Mouse (Mus musculus) E14TG2a.4 (cell line): ENCODE data around the gene Ppil6.

Experiments
- H3K27me3 ChIP-seq: 2 replicates; pipeline ENCODE4 v1.6.1; 2014; ENCODE audit warnings: low read length, control low read depth; ENCODE audit not compliant: insufficient read depth
- H3K36me3 ChIP-seq: 2 replicates; pipeline ENCODE4 v1.6.1; 2014; ENCODE audit warnings: low read length, control low read depth; ENCODE audit not compliant: insufficient read depth
- H3K4me1 ChIP-seq: replicated peaks from 2 replicates; pipeline ENCODE4 v1.6.1; 2014; ENCODE audit warnings: low read depth, low read length, control low read depth
- H3K4me3 ChIP-seq: replicated peaks from 2 replicates; pipeline ENCODE4 v1.5.1; 2014; ENCODE audit warnings: mild to moderate bottlenecking, low read length
- H3K9me3 ChIP-seq: 2 replicates; pipeline ENCODE4 v1.6.1; 2014; ENCODE audit warnings: low read length, control low read depth
- CTCF ChIP-seq: conservative IDR thresholded peaks from 2 replicates; pipeline ENCODE4 v1.5.1; 2014; ENCODE audit warnings: low read length
- NANOG ChIP-seq: IDR thresholded peaks from 2 replicates; pipeline ENCODE4 v1.6.1; 2014; ENCODE audit warnings: borderline replicate concordance, low read length, mixed read lengths
- POU5F1 ChIP-seq: IDR thresholded peaks from 2 replicates; pipeline ENCODE4 v1.6.1; 2014; ENCODE audit warnings: low read length, borderline replicate concordance

The Ppil6 gene

DNA sequence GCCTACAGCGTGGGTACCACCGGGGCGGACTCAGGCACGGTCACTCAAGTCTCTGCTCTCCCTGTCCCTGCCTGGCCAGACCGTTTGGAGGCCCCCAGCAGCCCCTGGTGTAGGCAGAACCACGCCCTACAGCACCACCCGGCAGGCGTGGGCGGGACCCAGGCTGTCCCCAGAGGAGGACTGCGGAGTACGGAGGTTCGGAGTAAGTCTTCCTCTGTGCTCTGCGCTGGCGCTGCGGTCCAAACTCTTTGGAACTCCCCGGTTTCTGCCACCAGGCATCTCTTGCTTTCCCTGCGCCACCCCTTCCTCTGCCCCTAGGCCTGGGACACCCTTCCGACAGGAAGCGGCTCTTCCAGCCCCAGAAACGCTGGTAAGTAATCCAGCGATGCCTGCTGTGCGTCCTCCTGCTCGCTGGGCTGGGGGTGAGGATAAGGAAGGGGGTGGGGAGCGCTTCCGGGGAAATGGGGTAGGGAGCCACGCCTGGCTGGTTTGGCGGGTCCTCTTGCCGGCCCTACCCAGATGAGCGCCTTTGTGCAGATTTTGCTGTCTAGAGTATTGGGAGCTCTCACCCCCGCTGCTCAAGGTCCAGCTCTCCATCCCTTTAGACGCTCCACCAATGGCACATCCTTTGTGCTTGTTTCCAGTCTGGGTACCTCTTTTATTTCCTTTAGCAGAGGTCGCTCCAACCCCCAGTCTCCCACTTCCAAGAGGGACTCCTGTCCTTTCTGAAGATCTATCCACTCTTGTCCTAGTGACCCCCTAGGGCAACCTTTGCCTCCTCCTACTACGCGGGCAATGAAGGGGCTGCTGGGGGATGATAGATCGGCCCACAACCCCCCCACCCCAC lies 13.8 kb upstream of the Ppil6 start, which contains the start of gene Mical1:
Gene Mical1 (plus strand): TSS at position 144 of the 847 bp plus-strand sequence.
- TF ChIP-seq POU5F1 (no peak), NANOG (no peak), CTCF (no peak)
- Histone ChIP-seq H3K27me3 (no peaks in the 10 kb centered on the region), H3K9me3 (no peaks in the 10 kb centered on the region), H3K4me1 (peaks cover 93% of the 10 kb centered on the region), H3K36me3 (peaks cover 31% of the 10 kb centered on the region), H3K4me3 (peak within 1 kb of the TSS; percentile 87)

- H3K36me3 ChIP-seq, result peaks cover 36% of the 10 kb centered on the region
- no peaks in the 10 kb centered on the region for H3K9me3 ChIP-seq
- peak overlapping the region; percentile 87 for H3K4me3 ChIP-seq
- TF ChIP-seq NANOG (no peak), POU5F1 (no peak), CTCF (no peak)
- no peaks in the 10 kb centered on the region for H3K27me3 ChIP-seq
- peaks cover 94% of the 10 kb centered on the region for H3K4me1 ChIP-seq
Measured at GRCm38 (mm10) chr10:41477018-41477277, 13.3 kb upstream of the Ppil6 start.

DNA sequence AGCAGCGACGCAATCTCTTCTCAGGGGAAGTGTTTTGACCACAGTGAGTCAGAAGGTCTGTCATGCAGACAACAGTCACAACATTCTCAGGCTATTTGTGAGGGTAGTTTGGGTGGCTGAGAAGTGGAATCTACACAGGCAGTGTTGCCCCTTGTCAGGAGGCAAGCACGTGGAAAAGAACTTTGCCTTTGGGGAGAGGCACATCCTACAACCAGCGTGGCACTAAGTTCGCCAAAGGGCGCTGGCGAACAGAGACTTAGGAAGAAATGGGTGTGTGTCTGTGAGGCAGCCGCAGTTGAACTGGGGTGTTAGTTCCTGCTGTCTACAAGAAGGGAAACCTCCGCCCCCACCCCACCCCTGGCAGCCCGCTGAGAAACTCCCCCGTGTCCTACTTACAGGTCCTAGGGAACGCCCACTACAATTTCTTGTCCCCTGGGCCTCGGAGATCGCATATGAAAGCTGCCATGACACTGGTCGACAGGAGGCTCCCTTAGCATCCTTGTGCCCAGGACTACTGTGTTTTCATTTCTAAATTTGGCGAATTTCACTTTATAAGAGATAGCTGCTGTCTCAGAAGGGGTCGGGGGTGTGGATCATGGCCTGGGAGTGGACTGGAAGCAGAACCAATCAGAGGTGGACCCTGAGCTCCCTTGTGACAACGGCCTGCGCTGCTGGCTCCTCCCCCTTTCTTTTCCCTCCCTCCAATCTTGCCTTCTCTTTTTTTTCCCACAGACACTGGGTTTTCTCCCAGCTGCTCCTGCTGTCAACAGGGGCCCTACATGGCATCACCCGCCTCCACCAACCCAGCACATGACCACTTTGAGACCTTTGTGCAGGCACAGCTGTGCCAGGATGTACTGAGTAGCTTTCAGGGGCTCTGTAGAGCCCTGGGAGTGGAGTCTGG lies 12.7 kb upstream of the Ppil6 start:
- no peak for TF ChIP-seq NANOG
- no peak for TF ChIP-seq CTCF
- no peak for TF ChIP-seq POU5F1
- Histone ChIP-seq H3K4me1 (peaks cover 94% of the 10 kb centered on the region), H3K9me3 (no peaks in the 10 kb centered on the region)

GRCm38 (mm10) chr10:41479961-41480360 lies 10.3 kb upstream of the Ppil6 start:
- no peak overlapping the region for H3K4me3 ChIP-seq
- H3K36me3 ChIP-seq, result peaks cover 66% of the 10 kb centered on the region
- H3K27me3 ChIP-seq, result no peaks in the 10 kb centered on the region
- no peaks in the 10 kb centered on the region for H3K9me3 ChIP-seq
- peaks cover 71% of the 10 kb centered on the region for H3K4me1 ChIP-seq
- no peak for TF ChIP-seq POU5F1
- no peak for TF ChIP-seq NANOG
- TF ChIP-seq CTCF, result no peak

More for the DNA sequence above, 12.7 kb upstream of the Ppil6 start:
- peaks cover 42% of the 10 kb centered on the region for H3K36me3 ChIP-seq
- H3K4me3 ChIP-seq, result peak overlapping the region; percentile 87
- no peaks in the 10 kb centered on the region for H3K27me3 ChIP-seq

DNA sequence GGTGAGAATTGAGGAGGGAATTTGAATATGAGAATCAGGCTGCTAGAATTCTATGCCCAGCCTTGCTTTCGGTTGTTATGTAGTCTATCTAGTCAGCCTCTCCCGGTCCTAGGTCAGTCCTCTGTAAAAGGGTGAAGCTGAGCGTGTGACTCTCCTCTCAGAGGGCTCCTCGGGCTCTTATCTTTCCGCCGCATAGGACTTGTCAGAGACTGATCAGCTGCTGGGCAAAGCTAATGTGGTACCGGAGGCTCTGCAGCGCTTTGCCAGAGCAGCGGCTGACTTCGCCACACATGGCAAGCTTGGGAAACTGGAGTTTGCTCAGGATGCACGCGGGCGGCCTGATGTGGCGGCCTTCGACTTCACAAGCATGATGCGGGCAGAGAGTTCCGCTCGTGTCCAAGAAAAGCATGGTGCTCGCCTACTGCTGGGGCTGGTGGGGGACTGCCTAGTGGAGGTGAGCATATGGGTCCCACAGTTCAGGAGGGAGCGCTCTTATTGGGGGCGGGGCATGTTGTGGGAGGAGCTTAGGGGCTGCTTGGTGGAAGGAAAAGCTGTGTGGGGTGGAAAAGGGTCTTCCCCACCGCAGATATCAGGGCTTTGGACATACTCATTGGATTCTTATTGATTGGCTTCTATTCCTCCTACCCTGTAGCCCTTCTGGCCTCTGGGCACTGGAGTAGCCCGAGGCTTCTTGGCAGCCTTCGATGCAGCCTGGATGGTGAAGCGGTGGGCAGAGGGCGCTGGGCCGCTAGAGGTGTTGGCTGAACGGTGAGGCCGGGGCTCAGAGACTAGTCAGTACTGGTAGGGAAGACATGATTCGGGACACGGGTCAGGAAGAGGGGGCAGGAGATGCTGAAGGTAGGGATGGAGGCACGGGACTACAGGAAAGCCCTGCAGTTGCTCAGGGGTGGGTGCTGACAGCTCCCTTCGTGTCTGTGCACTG lies 9.0 kb upstream of the Ppil6 start:
- TF ChIP-seq POU5F1 (no peak), NANOG (no peak), CTCF (no peak)
- peaks cover 62% of the 10 kb centered on the region for H3K4me1 ChIP-seq

GRCm38 (mm10) chr10:41482446-41482845 lies 7.8 kb upstream of the Ppil6 start:
- H3K36me3 ChIP-seq, result peaks cover 91% of the 10 kb centered on the region
- no peak for TF ChIP-seq NANOG
- no peaks in the 10 kb centered on the region for H3K27me3 ChIP-seq
- no peaks in the 10 kb centered on the region for H3K9me3 ChIP-seq
- H3K4me3 ChIP-seq, result no peak overlapping the region
- H3K4me1 ChIP-seq, result peaks cover 62% of the 10 kb centered on the region

More for the DNA sequence above, 9.0 kb upstream of the Ppil6 start:
- H3K36me3 ChIP-seq, result peaks cover 79% of the 10 kb centered on the region
- no peaks in the 10 kb centered on the region for H3K9me3 ChIP-seq
- no peaks in the 10 kb centered on the region for H3K27me3 ChIP-seq
- H3K4me3 ChIP-seq, result peak overlapping the region; percentile 71

DNA sequence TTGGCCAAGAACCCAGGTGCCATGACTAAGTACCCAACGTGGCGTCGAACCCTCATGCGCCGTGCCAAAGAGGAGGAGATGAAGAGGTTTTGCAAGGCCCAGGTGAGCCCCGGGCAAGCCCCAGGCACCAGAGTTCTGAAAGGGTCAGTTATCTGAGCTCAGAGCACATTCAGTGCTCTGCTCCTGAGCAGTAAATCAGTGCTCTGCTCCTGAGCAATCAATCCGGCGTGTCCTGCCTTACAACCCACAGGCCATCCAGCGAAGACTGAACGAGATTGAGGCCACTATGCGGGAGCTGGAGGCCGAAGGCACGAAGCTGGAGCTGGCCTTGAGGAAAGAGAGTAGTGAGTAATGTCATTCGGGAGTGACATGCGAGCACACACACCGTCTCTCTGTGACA lies 4.5 kb upstream of the Ppil6 start:
- Histone ChIP-seq H3K4me3 (no peak overlapping the region), H3K27me3 (no peaks in the 10 kb centered on the region), H3K9me3 (no peaks in the 10 kb centered on the region), H3K4me1 (peaks cover 53% of the 10 kb centered on the region), H3K36me3 (peaks cover 79% of the 10 kb centered on the region)
- no peak for TF ChIP-seq CTCF
- no peak for TF ChIP-seq POU5F1
- no peak for TF ChIP-seq NANOG

- Histone ChIP-seq H3K27me3 (no peaks in the 10 kb centered on the region), H3K4me1 (peaks cover 45% of the 10 kb centered on the region), H3K36me3 (peaks cover 75% of the 10 kb centered on the region), H3K9me3 (no peaks in the 10 kb centered on the region), H3K4me3 (no peak overlapping the region)
- TF ChIP-seq NANOG (no peak), CTCF (no peak), POU5F1 (no peak)
Measured at GRCm38 (mm10) chr10:41486506-41487170, 3.6 kb upstream of the Ppil6 start.
